Mouse (Mus musculus) MEL (cell line): Measurements from ENCODE around the gene Ppp1r32.

Source experiments
- CHD1 ChIP-seq: IDR thresholded peaks from 2 replicates; pipeline ENCODE4 v1.6.1; 2012; ENCODE audit warnings: low read depth, mild to moderate bottlenecking, inconsistent platforms, low read length, improper control_type of control experiment
- CTCF ChIP-seq, 3 experiments: IDR thresholded peaks in 2 of 3; conservative IDR thresholded peaks in 1 of 3; 2 replicates each; pipeline ENCODE4 v1.5.1; 2011 to 2012; ENCODE audit warnings: low read length in 3 of 3, low read depth in 2 of 3, mild to moderate bottlenecking in 2 of 3, improper control_type of control experiment in 1 of 3, inconsistent platforms in 1 of 3, mixed read lengths in 1 of 3, moderate library complexity in 1 of 3; ENCODE audit not compliant: control insufficient read depth in 1 of 3, insufficient read depth in 1 of 3, poor library complexity in 1 of 3, severe bottlenecking in 1 of 3
- EP300 ChIP-seq, 2 experiments: IDR thresholded peaks; 2 replicates each; pipeline ENCODE4 v1.6.1; 2011; ENCODE audit warnings: improper control_type of control experiment in 2 of 2, low read length in 2 of 2, low read depth in 1 of 2, mild to moderate bottlenecking in 1 of 2
- JUND ChIP-seq: IDR thresholded peaks from 2 replicates; pipeline ENCODE4 v1.6.1; 2011; ENCODE audit warnings: low read depth, mild to moderate bottlenecking, improper control_type of control experiment, low read length
- MAFK ChIP-seq: IDR thresholded peaks from 2 replicates; pipeline ENCODE4 v1.6.1; 2011; ENCODE audit warnings: low read depth, mild to moderate bottlenecking, low read length, improper control_type of control experiment, borderline replicate concordance
- MAX ChIP-seq: IDR thresholded peaks from 2 replicates; pipeline ENCODE4 v1.6.1; 2011; ENCODE audit warnings: low read length, improper control_type of control experiment
- NRF1 ChIP-seq: IDR thresholded peaks from 2 replicates; pipeline ENCODE4 v1.6.1; 2014; ENCODE audit warnings: low read depth, mild to moderate bottlenecking, inconsistent platforms, low read length, improper control_type of control experiment, moderate library complexity; ENCODE audit not compliant: poor library complexity, insufficient read depth, severe bottlenecking
- POLR2A ChIP-seq, 2 experiments: IDR thresholded peaks; 2 replicates each; pipeline ENCODE4 v1.6.1; 2011 to 2012; ENCODE audit warnings: low read length in 2 of 2, mild to moderate bottlenecking in 2 of 2, control low read depth in 1 of 2, improper control_type of control experiment in 1 of 2, low read depth in 1 of 2, moderate library complexity in 1 of 2; ENCODE audit not compliant: control insufficient read depth in 1 of 2, insufficient read depth in 1 of 2, poor library complexity in 1 of 2
- SIN3A ChIP-seq: IDR thresholded peaks from 2 replicates; pipeline ENCODE4 v1.6.1; 2012; ENCODE audit warnings: low read length, improper control_type of control experiment, inconsistent platforms
- USF1 ChIP-seq: IDR thresholded peaks from 2 replicates; pipeline ENCODE4 v1.6.1; 2014; ENCODE audit warnings: low read depth, mild to moderate bottlenecking, inconsistent platforms, low read length, improper control_type of control experiment, moderate library complexity
- ZKSCAN1 ChIP-seq: IDR thresholded peaks from 2 replicates; pipeline ENCODE4 v1.6.1; 2012; ENCODE audit warnings: low read depth, mild to moderate bottlenecking, inconsistent platforms, low read length, improper control_type of control experiment, moderate library complexity
- ZMIZ1 ChIP-seq: IDR thresholded peaks from 2 replicates; pipeline ENCODE4 v1.6.1; 2012; ENCODE audit warnings: low read depth, mild to moderate bottlenecking, inconsistent platforms, low read length, improper control_type of control experiment, moderate library complexity
- ZNF384 ChIP-seq: IDR thresholded peaks from 2 replicates; pipeline ENCODE4 v1.6.1; 2012; ENCODE audit warnings: low read depth, mild to moderate bottlenecking, inconsistent platforms, low read length, improper control_type of control experiment

- TF ChIP-seq CTCF (IDR thresholded peaks at IDR 0.05 in 2 of 3, conservative IDR thresholded peaks at IDR 0.05 in 1 of 3; ENCODE audit: control insufficient read depth in 1 of 3, insufficient read depth in 1 of 3, low read depth in 2 of 3, low read length in 3 of 3, poor library complexity in 1 of 3, severe bottlenecking in 1 of 3) (no peak), MAFK (no peak), SIN3A (no peak), CHD1 (no peak), ZKSCAN1 (no peak), ZNF384 (no peak), ZMIZ1 (no peak), JUND (no peak), POLR2A (IDR thresholded peaks at IDR 0.05; ENCODE audit: control insufficient read depth in 1 of 2, insufficient read depth in 1 of 2, low read depth in 1 of 2, low read length in 2 of 2, poor library complexity in 1 of 2) (no peak), EP300 (IDR thresholded peaks at IDR 0.05; ENCODE audit: low read depth in 1 of 2, low read length in 2 of 2) (no peak), NRF1 (no peak), MAX (no peak), USF1 (no peak)
These were observed 13.5 kb downstream of the Ppp1r32 start for GRCm38 (mm10) chr19:10469171-10469658.
